Mouse (Mus musculus): Measurements from ENCODE around the gene Mtss1l. TPM values are rescaled to one million over a fixed set of nuclear protein-coding genes. Genes with fewer than 3 reads are reported as not detected.
"Not testable (repeated sequence)": the region's sequence is repeated elsewhere in the genome, so short reads cannot be mapped to it uniquely, and the experiment has no call there.

The Mtss1l gene
- polyA plus RNA-seq, 1 experiment from 2014 or later, result 15.8 TPM

DNA sequence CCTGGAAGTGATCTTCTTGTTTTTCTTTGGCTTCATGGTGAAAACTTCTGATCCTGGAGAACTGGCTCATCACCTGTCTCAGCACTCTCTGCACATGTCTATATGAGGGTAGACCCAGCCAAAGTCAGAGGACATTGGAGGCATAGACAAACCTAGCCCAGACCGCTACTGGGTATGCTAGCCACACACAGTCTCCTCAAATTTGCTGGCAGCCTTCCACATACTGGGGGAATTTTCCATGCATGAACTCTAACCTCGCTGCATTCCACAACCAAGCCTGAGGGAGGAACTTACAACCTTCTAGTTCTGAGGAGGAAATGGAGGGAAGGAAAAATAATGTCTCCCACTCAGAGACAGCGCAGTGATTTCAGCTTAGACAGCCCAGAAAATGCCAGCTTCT, 52.8 kb downstream of the Mtss1l start:
- WGBS, result 79% methylated on average over 3 of the region's 3 CpGs
- DNase-seq (ENCODE audit: low spot score) (no peak), ATAC-seq (replicated peaks; ENCODE audit: low FRiP score) (no peak)
- Histone ChIP-seq H3K27me3 (ENCODE audit: control insufficient read depth, insufficient read depth, low read length) (no peaks in the 10 kb centered on the region), H3K4me1 (replicated peaks; ENCODE audit: control insufficient read depth, insufficient read depth, low read length) (no peaks in the 10 kb centered on the region), H3K4me2 (ENCODE audit: low read depth, low read length, severe bottlenecking) (no peak overlapping the region), H3K9me3 (ENCODE audit: control insufficient read depth, low read length) (no peaks in the 10 kb centered on the region; the same call in 1 of the 2 replicates), H3K27ac (ENCODE audit: low read depth, low read length) (no peak overlapping the region), H3K9ac (ENCODE audit: low read length) (no peak overlapping the region), H3K36me3 (ENCODE audit: control insufficient read depth, insufficient read depth, low read length) (no peaks in the 10 kb centered on the region), H3K4me3 (ENCODE audit: low read depth, low read length) (no peak overlapping the region)

DNA sequence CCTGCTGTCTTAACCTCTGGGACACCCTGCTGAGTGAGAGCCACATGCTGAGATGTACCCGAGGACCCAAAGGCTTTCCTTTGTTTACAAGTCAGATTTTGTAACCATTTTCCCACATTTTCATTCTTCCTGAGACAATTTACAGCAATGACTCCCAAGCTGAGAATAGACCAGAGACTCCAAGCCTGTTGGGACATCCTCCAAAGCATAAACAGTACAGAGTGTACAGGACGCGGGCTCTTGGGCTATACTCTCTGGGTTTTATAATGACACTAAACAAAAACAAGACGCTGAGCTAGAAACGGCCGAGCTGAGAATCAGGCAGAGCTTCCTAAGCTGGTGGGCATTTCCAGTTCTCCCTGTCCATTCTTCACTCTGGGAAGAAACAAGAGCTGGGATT, 53.4 kb downstream of the Mtss1l start:
- Histone ChIP-seq H3K36me3 (ENCODE audit: control insufficient read depth, insufficient read depth, low read length) (no peaks in the 10 kb centered on the region), H3K4me2 (ENCODE audit: low read depth, low read length, severe bottlenecking) (no peak overlapping the region), H3K4me3 (ENCODE audit: low read depth, low read length) (no peak overlapping the region), H3K27me3 (ENCODE audit: control insufficient read depth, insufficient read depth, low read length) (no peaks in the 10 kb centered on the region), H3K9ac (ENCODE audit: low read length) (no peak overlapping the region), H3K27ac (ENCODE audit: low read depth, low read length) (no peak overlapping the region), H3K4me1 (replicated peaks; ENCODE audit: control insufficient read depth, insufficient read depth, low read length) (no peaks in the 10 kb centered on the region), H3K9me3 (ENCODE audit: control insufficient read depth, low read length) (no peaks in the 10 kb centered on the region; the same call in 1 of the 2 replicates)
- DNase-seq (ENCODE audit: low spot score) (no peak), ATAC-seq (replicated peaks; ENCODE audit: low FRiP score) (no peak)
- 85% methylated on average over 6 of the region's 6 CpGs for WGBS

DNA sequence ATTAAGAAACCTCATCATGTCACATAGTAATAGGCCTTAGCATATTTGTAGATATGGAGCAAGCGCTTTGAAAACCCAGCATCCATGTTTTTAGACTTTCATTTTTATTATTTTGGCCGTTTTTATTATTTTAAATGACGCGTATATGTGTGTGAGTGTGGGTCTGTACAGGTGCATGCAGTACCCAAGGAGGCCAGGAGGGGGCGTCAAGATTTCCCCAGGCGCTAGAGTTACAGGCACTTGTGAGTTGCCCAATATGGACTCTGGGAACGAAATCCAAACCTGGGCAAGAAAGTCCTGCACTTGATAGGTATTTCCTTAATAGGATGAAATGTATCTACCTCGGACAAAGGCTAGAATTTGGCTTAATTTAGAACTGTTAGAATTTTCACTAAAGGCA, 54.0 kb downstream of the Mtss1l start:
- ATAC-seq (replicated peaks; ENCODE audit: low FRiP score) (no peak), DNase-seq (ENCODE audit: low spot score) (no peak)
- H3K9me3 ChIP-seq (ENCODE audit: control insufficient read depth, low read length), result no peaks in the 10 kb centered on the region; the same call in 1 of the 2 replicates
- no peak overlapping the region for H3K4me3 ChIP-seq (ENCODE audit: low read depth, low read length)
- H3K36me3 ChIP-seq (ENCODE audit: control insufficient read depth, insufficient read depth, low read length), result no peaks in the 10 kb centered on the region
- no peaks in the 10 kb centered on the region for H3K27me3 ChIP-seq (ENCODE audit: control insufficient read depth, insufficient read depth, low read length)
- H3K27ac ChIP-seq (ENCODE audit: low read depth, low read length), result no peak overlapping the region
- no peak overlapping the region for H3K9ac ChIP-seq (ENCODE audit: low read length)
- 69% methylated on average over 8 of the region's 8 CpGs for WGBS
- no peaks in the 10 kb centered on the region for H3K4me1 ChIP-seq (replicated peaks; ENCODE audit: control insufficient read depth, insufficient read depth, low read length)
- H3K4me2 ChIP-seq (ENCODE audit: low read depth, low read length, severe bottlenecking), result no peak overlapping the region

DNA sequence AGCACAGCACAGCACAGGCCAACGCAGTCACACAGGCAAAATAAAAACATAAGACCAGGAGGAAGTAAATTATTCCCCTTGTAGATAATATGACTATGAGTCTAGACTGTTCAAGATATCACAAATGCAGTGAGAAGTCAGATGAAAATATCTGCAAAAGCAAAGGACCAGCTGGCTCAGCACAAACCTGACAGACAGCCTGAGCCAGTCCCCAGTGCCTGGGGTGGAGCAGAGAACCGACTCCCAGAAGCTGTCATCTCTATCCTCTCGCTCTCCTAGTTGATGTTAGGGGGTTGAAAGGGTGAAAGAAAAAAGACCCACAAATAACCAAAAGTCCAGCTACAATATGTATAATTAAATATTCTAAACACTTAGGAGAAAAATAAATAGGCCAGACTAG, 54.4 kb downstream of the Mtss1l start:
- Histone ChIP-seq H3K27me3 (ENCODE audit: control insufficient read depth, insufficient read depth, low read length) (no peaks in the 10 kb centered on the region), H3K4me2 (ENCODE audit: low read depth, low read length, severe bottlenecking) (no peak overlapping the region), H3K4me1 (replicated peaks; ENCODE audit: control insufficient read depth, insufficient read depth, low read length) (no peaks in the 10 kb centered on the region), H3K27ac (ENCODE audit: low read depth, low read length) (no peak overlapping the region), H3K36me3 (ENCODE audit: control insufficient read depth, insufficient read depth, low read length) (no peaks in the 10 kb centered on the region), H3K9me3 (ENCODE audit: control insufficient read depth, low read length) (no peaks in the 10 kb centered on the region; the same call in 1 of the 2 replicates), H3K9ac (ENCODE audit: low read length) (no peak overlapping the region), H3K4me3 (ENCODE audit: low read depth, low read length) (no peak overlapping the region)
- DNase-seq (ENCODE audit: low spot score) (no peak), ATAC-seq (replicated peaks; ENCODE audit: low FRiP score) (no peak)
- WGBS, result 81% methylated on average over 3 of the region's 3 CpGs

DNA sequence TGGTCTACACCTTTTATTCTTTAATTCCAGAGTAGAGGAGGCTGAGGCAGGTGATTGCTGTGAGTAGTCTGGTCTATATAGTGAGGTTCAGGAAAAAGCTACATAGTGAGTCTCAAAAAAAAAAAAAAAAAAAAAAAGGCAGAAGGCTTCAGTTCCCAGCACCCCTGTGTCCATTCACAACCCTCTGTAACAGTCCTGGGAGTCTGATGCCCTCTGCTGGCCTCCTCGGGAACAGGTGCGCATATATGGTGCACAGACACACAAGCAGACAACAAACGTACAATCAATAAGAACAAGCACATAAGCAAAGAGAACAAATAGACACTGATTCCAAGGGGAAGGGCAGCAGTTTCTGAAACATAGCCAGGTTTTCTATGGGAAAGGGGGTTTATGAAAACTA, 55.1 kb downstream of the Mtss1l start:
- 97% methylated on average over 3 of the region's 3 CpGs for WGBS
- H3K4me2 ChIP-seq (ENCODE audit: low read depth, low read length, severe bottlenecking), result no peak overlapping the region
- H3K27ac ChIP-seq (ENCODE audit: low read depth, low read length), result no peak overlapping the region

DNA sequence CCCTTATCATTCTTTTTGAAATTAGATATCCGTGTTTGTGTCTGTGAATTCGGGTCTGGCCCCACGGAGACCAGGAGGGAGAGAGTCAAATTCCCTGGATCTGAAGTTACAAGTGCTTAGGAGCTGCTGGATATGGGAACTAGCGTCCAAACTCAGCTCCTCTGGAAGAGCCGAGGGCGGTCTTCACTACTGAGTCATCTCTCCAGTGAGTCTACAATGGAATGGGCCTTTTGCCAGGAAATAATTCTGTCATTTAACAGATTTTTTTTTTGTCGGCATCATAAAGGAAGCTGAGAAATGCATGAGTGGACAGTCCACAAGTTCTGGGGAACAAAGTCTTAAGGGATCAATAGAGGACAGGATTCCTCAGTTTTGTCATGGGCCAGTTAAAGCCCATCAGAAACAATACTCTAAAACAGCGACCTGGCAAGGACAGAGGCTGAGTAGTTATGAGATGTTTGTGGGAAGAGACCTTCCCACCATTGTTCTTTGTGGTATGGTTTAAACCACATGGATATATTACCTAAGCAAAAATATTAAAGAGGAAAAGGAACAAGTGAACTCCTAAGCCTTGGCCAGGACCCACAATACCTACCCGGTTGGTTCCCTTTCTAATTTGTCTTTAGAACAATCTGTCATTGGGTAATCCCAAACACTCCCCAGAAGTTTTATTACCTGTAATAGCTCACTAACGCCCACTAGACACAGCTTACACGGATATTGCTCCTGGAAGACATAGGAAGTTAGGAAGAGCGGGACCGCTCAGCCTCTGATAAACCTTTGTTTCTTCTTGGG, 58.8 kb downstream of the Mtss1l start:
- Histone ChIP-seq H3K27me3 (ENCODE audit: control insufficient read depth, insufficient read depth, low read length) (no peaks in the 10 kb centered on the region), H3K36me3 (ENCODE audit: control insufficient read depth, insufficient read depth, low read length) (no peaks in the 10 kb centered on the region), H3K4me3 (ENCODE audit: low read depth, low read length) (no peak overlapping the region), H3K4me1 (replicated peaks; ENCODE audit: control insufficient read depth, insufficient read depth, low read length) (no peaks in the 10 kb centered on the region), H3K9ac (ENCODE audit: low read length) (no peak overlapping the region), H3K4me2 (ENCODE audit: low read depth, low read length, severe bottlenecking) (no peak overlapping the region), H3K27ac (ENCODE audit: low read depth, low read length) (no peak overlapping the region), H3K9me3 (ENCODE audit: control insufficient read depth, low read length) (no peaks in the 10 kb centered on the region; the same call in 1 of the 2 replicates)
- no peak for ATAC-seq (replicated peaks; ENCODE audit: low FRiP score)
- DNase-seq (ENCODE audit: low spot score), result no peak
- WGBS, result 87% methylated on average over 13 of the region's 13 CpGs

More for the DNA sequence above, 55.1 kb downstream of the Mtss1l start:
- H3K9me3 ChIP-seq (ENCODE audit: control insufficient read depth, low read length), result no peaks in the 10 kb centered on the region; the same call in 1 of the 2 replicates
- no peak for ATAC-seq (replicated peaks; ENCODE audit: low FRiP score)
- no peaks in the 10 kb centered on the region for H3K36me3 ChIP-seq (ENCODE audit: control insufficient read depth, insufficient read depth, low read length)
- H3K9ac ChIP-seq (ENCODE audit: low read length), result no peak overlapping the region
- no peaks in the 10 kb centered on the region for H3K27me3 ChIP-seq (ENCODE audit: control insufficient read depth, insufficient read depth, low read length)
- DNase-seq (ENCODE audit: low spot score), result no peak
- no peaks in the 10 kb centered on the region for H3K4me1 ChIP-seq (replicated peaks; ENCODE audit: control insufficient read depth, insufficient read depth, low read length)
- H3K4me3 ChIP-seq (ENCODE audit: low read depth, low read length), result no peak overlapping the region

DNA sequence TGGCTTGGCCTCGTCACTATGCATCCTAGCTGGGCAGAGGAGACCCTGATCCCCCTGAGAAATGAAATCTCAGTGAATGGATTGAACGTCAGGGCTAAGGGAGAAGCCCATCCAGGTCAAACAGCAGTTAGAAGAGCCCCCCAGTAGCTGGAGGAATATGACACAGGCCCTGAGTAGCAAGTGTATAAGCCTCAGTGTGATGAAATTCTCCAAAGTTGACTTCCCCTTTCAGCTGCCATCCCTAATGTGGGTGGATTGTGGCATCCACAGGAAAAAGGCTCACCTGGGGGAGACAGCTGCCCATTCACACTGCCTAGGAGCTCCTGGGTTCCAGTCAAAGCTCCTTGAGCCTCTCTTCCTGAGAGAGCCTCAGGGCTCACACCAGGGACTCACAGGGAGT, 64.1 kb downstream of the Mtss1l start:
- 71% methylated on average over 2 of the region's 2 CpGs for WGBS
- no peak overlapping the region for H3K4me2 ChIP-seq (ENCODE audit: low read depth, low read length, severe bottlenecking)
- no peak overlapping the region for H3K4me3 ChIP-seq (ENCODE audit: low read depth, low read length)
- H3K27me3 ChIP-seq (ENCODE audit: control insufficient read depth, insufficient read depth, low read length), result no peaks in the 10 kb centered on the region
- no peak overlapping the region for H3K27ac ChIP-seq (ENCODE audit: low read depth, low read length)
- no peaks in the 10 kb centered on the region for H3K36me3 ChIP-seq (ENCODE audit: control insufficient read depth, insufficient read depth, low read length)
- DNase-seq (ENCODE audit: low spot score), result no peak
- no peak overlapping the region for H3K9ac ChIP-seq (ENCODE audit: low read length)
- no peaks in the 10 kb centered on the region for H3K9me3 ChIP-seq (ENCODE audit: control insufficient read depth, low read length)
- no peak for ATAC-seq (replicated peaks; ENCODE audit: low FRiP score)
- no peaks in the 10 kb centered on the region for H3K4me1 ChIP-seq (replicated peaks; ENCODE audit: control insufficient read depth, insufficient read depth, low read length)

DNA sequence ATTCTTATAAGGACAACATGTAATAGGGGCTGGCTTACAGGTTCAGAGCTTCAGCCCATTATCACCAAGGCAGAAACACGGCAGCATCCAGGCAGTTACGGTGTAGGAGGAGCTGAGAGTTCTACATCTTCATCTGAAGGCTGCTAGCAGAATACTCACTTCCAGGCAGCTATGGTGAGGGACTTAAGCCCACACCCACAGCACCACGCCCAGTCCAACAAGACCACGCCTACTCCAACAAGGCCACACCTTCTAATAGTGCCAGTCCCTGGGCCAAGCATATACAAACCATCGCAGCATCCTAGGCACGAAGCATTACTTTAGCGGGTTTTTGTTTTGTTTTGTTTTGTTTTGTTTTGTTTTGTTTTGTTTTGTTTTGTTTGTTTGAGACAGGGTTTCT, 65.2 kb downstream of the Mtss1l start:
- not testable (repeated sequence) for H3K9me3 ChIP-seq (ENCODE audit: control insufficient read depth, low read length); H3K4me1 ChIP-seq (replicated peaks; ENCODE audit: control insufficient read depth, insufficient read depth, low read length); DNase-seq (ENCODE audit: low spot score); H3K4me3 ChIP-seq (ENCODE audit: low read depth, low read length); H3K27ac ChIP-seq (ENCODE audit: low read depth, low read length); ATAC-seq (replicated peaks; ENCODE audit: low FRiP score); H3K9ac ChIP-seq (ENCODE audit: low read length); H3K36me3 ChIP-seq (ENCODE audit: control insufficient read depth, insufficient read depth, low read length); H3K4me2 ChIP-seq (ENCODE audit: low read depth, low read length, severe bottlenecking); H3K27me3 ChIP-seq (ENCODE audit: control insufficient read depth, insufficient read depth, low read length)
- WGBS, result 80% methylated on average over 7 of the region's 7 CpGs

DNA sequence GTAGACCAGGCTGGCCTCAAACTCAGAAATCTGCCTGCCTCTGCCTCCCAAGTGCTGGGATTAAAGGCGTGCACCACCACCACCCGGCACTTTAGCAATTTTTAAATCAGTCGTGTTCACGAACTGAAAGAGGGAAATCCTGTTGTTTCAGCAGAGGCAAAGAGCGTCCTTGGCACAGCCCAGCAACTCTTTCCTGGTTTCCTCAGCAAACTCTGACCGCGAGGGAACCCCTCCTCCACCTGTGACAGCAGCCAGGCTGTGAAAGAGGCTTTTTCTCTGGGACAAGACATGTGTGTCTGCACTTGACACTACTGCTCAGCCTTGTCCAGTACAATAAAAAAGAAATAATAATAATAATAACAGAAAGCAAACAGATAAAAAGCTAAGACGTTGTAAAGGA, 65.7 kb downstream of the Mtss1l start:
- no peak overlapping the region for H3K4me3 ChIP-seq (ENCODE audit: low read depth, low read length)
- no peaks in the 10 kb centered on the region for H3K36me3 ChIP-seq (ENCODE audit: control insufficient read depth, insufficient read depth, low read length)
- no peaks in the 10 kb centered on the region for H3K4me1 ChIP-seq (replicated peaks; ENCODE audit: control insufficient read depth, insufficient read depth, low read length)
- H3K27ac ChIP-seq (ENCODE audit: low read depth, low read length), result no peak overlapping the region
- H3K9ac ChIP-seq (ENCODE audit: low read length), result no peak overlapping the region
- WGBS, result 83% methylated on average over 8 of the region's 8 CpGs
- no peaks in the 10 kb centered on the region for H3K27me3 ChIP-seq (ENCODE audit: control insufficient read depth, insufficient read depth, low read length)
- DNase-seq (ENCODE audit: low spot score), result no peak
- H3K4me2 ChIP-seq (ENCODE audit: low read depth, low read length, severe bottlenecking), result no peak overlapping the region
- ATAC-seq (replicated peaks; ENCODE audit: low FRiP score), result no peak
- no peaks in the 10 kb centered on the region for H3K9me3 ChIP-seq (ENCODE audit: control insufficient read depth, low read length)

All from forebrain, embryonic 11.5 days (tissue).